Mouse (Mus musculus): Measurements from ENCODE around the gene Olfr1508.

- TF ChIP-seq CTCF (IDR thresholded peaks at IDR 0.05; ENCODE audit: extremely low read depth, insufficient read depth, insufficient read length, insufficient replicate concordance), result no peak
- no peak for TF ChIP-seq POLR2A (IDR thresholded peaks at IDR 0.05; ENCODE audit: low read depth, low read length)
These were observed 5.4 kb downstream of the Olfr1508 start for GRCm38 (mm10) chr14:52461928-52462327.

Measured in spleen, adult 2 months (tissue).